Mouse (Mus musculus): ENCODE data around the gene Cx3cr1. TPM values are rescaled to one million over a fixed set of nuclear protein-coding genes. Genes with fewer than 3 reads are reported as not detected.

The Cx3cr1 gene
- total RNA-seq, 1 experiment from 2014 or later, result 3.4 TPM

- peak in 1 of 2 experiments; percentile 48; a peak in 1 of 4 replicates for ATAC-seq (replicated peaks in 1 of 2; ENCODE audit: insufficient read depth in 1 of 2, low FRiP score in 2 of 2, low TSS enrichment in 1 of 2, low read depth in 1 of 2, poor library complexity in 2 of 2, severe bottlenecking in 2 of 2)
Observed at GRCm38 (mm10) chr9:119945173-119945900, 124.3 kb downstream of the Cx3cr1 start.

GRCm38 (mm10) chr9:119943326-119943725 lies 126.4 kb downstream of the Cx3cr1 start:
- ATAC-seq (replicated peaks in 1 of 2; ENCODE audit: insufficient read depth in 1 of 2, low FRiP score in 2 of 2, low TSS enrichment in 1 of 2, low read depth in 1 of 2, poor library complexity in 2 of 2, severe bottlenecking in 2 of 2), result peak; percentile 28 to 41; a peak in 1 of 4 replicates

- ATAC-seq (replicated peaks in 1 of 2; ENCODE audit: insufficient read depth in 1 of 2, low FRiP score in 2 of 2, low TSS enrichment in 1 of 2, low read depth in 1 of 2, poor library complexity in 2 of 2, severe bottlenecking in 2 of 2), result no peak
Observed at GRCm38 (mm10) chr9:119941861-119942260, 127.8 kb downstream of the Cx3cr1 start.

- ATAC-seq (replicated peaks in 1 of 2; ENCODE audit: insufficient read depth in 1 of 2, low FRiP score in 2 of 2, low TSS enrichment in 1 of 2, low read depth in 1 of 2, poor library complexity in 2 of 2, severe bottlenecking in 2 of 2), result no peak
Observed at GRCm38 (mm10) chr9:119941407-119941806, 128.3 kb downstream of the Cx3cr1 start.

- no peak for ATAC-seq (replicated peaks in 1 of 2; ENCODE audit: insufficient read depth in 1 of 2, low FRiP score in 2 of 2, low TSS enrichment in 1 of 2, low read depth in 1 of 2, poor library complexity in 2 of 2, severe bottlenecking in 2 of 2)
Observed at GRCm38 (mm10) chr9:119939646-119940045, 130.0 kb downstream of the Cx3cr1 start.

GRCm38 (mm10) chr9:119938496-119938895 lies 131.2 kb downstream of the Cx3cr1 start:
- peak in 1 of 2 experiments; percentile 7; a peak in 1 of 4 replicates for ATAC-seq (replicated peaks in 1 of 2; ENCODE audit: insufficient read depth in 1 of 2, low FRiP score in 2 of 2, low TSS enrichment in 1 of 2, low read depth in 1 of 2, poor library complexity in 2 of 2, severe bottlenecking in 2 of 2)

- ATAC-seq (replicated peaks in 1 of 2; ENCODE audit: insufficient read depth in 1 of 2, low FRiP score in 2 of 2, low TSS enrichment in 1 of 2, low read depth in 1 of 2, poor library complexity in 2 of 2, severe bottlenecking in 2 of 2), result peak; percentile 84 to 92
Observed at GRCm38 (mm10) chr9:119937005-119937773, 132.5 kb downstream of the Cx3cr1 start, which contains the start of the genes Gorasp1 and Ttc21a. Gene Gorasp1 (minus strand): TSS chr9:119937565. Gene Ttc21a (plus strand): TSS chr9:119937606.

- ATAC-seq (replicated peaks in 1 of 2; ENCODE audit: insufficient read depth in 1 of 2, low FRiP score in 2 of 2, low TSS enrichment in 1 of 2, low read depth in 1 of 2, poor library complexity in 2 of 2, severe bottlenecking in 2 of 2), result no peak
Observed at GRCm38 (mm10) chr9:119933675-119934074, 136.0 kb downstream of the Cx3cr1 start.

GRCm38 (mm10) chr9:119932358-119932757 lies 137.3 kb downstream of the Cx3cr1 start:
- no peak for ATAC-seq (replicated peaks in 1 of 2; ENCODE audit: insufficient read depth in 1 of 2, low FRiP score in 2 of 2, low TSS enrichment in 1 of 2, low read depth in 1 of 2, poor library complexity in 2 of 2, severe bottlenecking in 2 of 2)

GRCm38 (mm10) chr9:119926497-119926896 lies 143.2 kb downstream of the Cx3cr1 start:
- ATAC-seq (replicated peaks in 1 of 2; ENCODE audit: insufficient read depth in 1 of 2, low FRiP score in 2 of 2, low TSS enrichment in 1 of 2, low read depth in 1 of 2, poor library complexity in 2 of 2, severe bottlenecking in 2 of 2), result no peak

- ATAC-seq (replicated peaks in 1 of 2; ENCODE audit: insufficient read depth in 1 of 2, low FRiP score in 2 of 2, low TSS enrichment in 1 of 2, low read depth in 1 of 2, poor library complexity in 2 of 2, severe bottlenecking in 2 of 2), result no peak
Observed at GRCm38 (mm10) chr9:119925729-119926128, 143.9 kb downstream of the Cx3cr1 start.

- peak; percentile 69 to 84 for ATAC-seq (replicated peaks in 1 of 2; ENCODE audit: insufficient read depth in 1 of 2, low FRiP score in 2 of 2, low TSS enrichment in 1 of 2, low read depth in 1 of 2, poor library complexity in 2 of 2, severe bottlenecking in 2 of 2)
Observed at GRCm38 (mm10) chr9:119925120-119925657, 144.5 kb downstream of the Cx3cr1 start.

GRCm38 (mm10) chr9:119923462-119923861 lies 146.2 kb downstream of the Cx3cr1 start:
- ATAC-seq (replicated peaks in 1 of 2; ENCODE audit: insufficient read depth in 1 of 2, low FRiP score in 2 of 2, low TSS enrichment in 1 of 2, low read depth in 1 of 2, poor library complexity in 2 of 2, severe bottlenecking in 2 of 2), result no peak

- no peak for ATAC-seq (replicated peaks in 1 of 2; ENCODE audit: insufficient read depth in 1 of 2, low FRiP score in 2 of 2, low TSS enrichment in 1 of 2, low read depth in 1 of 2, poor library complexity in 2 of 2, severe bottlenecking in 2 of 2)
Observed at GRCm38 (mm10) chr9:119919858-119920257, 149.8 kb downstream of the Cx3cr1 start.

GRCm38 (mm10) chr9:119913087-119913838 lies 156.4 kb downstream of the Cx3cr1 start:
- no peak for ATAC-seq (replicated peaks in 1 of 2; ENCODE audit: insufficient read depth in 1 of 2, low FRiP score in 2 of 2, low TSS enrichment in 1 of 2, low read depth in 1 of 2, poor library complexity in 2 of 2, severe bottlenecking in 2 of 2)

GRCm38 (mm10) chr9:119909931-119910330 lies 159.7 kb downstream of the Cx3cr1 start:
- no peak for ATAC-seq (replicated peaks in 1 of 2; ENCODE audit: insufficient read depth in 1 of 2, low FRiP score in 2 of 2, low TSS enrichment in 1 of 2, low read depth in 1 of 2, poor library complexity in 2 of 2, severe bottlenecking in 2 of 2)

- no peak for ATAC-seq (replicated peaks in 1 of 2; ENCODE audit: insufficient read depth in 1 of 2, low FRiP score in 2 of 2, low TSS enrichment in 1 of 2, low read depth in 1 of 2, poor library complexity in 2 of 2, severe bottlenecking in 2 of 2)
Observed at GRCm38 (mm10) chr9:119908708-119909107, 161.0 kb downstream of the Cx3cr1 start.

Measured in hematopoietic stem cell, adult 5-6 weeks (primary cell).